Mouse (Mus musculus) stomach, postnatal 0 days (tissue): Measurements from ENCODE around the gene Sppl2a. TPM values are rescaled to one million over a fixed set of nuclear protein-coding genes. Genes with fewer than 3 reads are reported as not detected.
"Not testable (repeated sequence)": the region's sequence is repeated elsewhere in the genome, so short reads cannot be mapped to it uniquely, and the experiment has no call there.

ENCODE experiments used
- ATAC-seq: fragments of 200-750 bp; cut with Nextera tagmentation; 2 replicates; pipeline ENCODE4 v1.8.0; 2017; ENCODE audit not compliant: low FRiP score, low TSS enrichment
- DNase-seq: peaks from one replicate; pipeline ENCODE4 v3.0.0-alpha.2; 2016; ENCODE audit warnings: low spot score
- H3K27ac ChIP-seq: fragments of 300-500 bp; sonication (generic); replicated peaks from 2 replicates; pipeline ENCODE4 v1.5.1; 2014; ENCODE audit warnings: mild to moderate bottlenecking, control low read depth
- H3K27me3 ChIP-seq: fragments of 300-500 bp; sonication (generic); 2 replicates; pipeline ENCODE4 v1.6.1; 2014; ENCODE audit warnings: low read length; ENCODE audit not compliant: control insufficient read depth, insufficient read depth
- H3K36me3 ChIP-seq: fragments of 300-500 bp; sonication (generic); 2 replicates; pipeline ENCODE4 v1.6.1; 2014; ENCODE audit warnings: low read length, mixed read lengths; ENCODE audit not compliant: control insufficient read depth, insufficient read depth
- H3K4me1 ChIP-seq: fragments of 300-500 bp; sonication (generic); replicated peaks from 2 replicates; pipeline ENCODE4 v1.6.1; 2014; ENCODE audit warnings: antibody characterized with exemption; ENCODE audit not compliant: control insufficient read depth, insufficient read depth
- H3K4me2 ChIP-seq: fragments of 300-500 bp; sonication (generic); replicated peaks from 2 replicates; pipeline ENCODE4 v1.6.1; 2014; ENCODE audit warnings: low read depth, mild to moderate bottlenecking, control low read depth, moderate library complexity
- H3K4me3 ChIP-seq: fragments of 300-500 bp; sonication (generic); 2 replicates; pipeline ENCODE4 v1.5.1; 2014; ENCODE audit warnings: low read depth, low read length, control low read depth
- H3K9ac ChIP-seq: fragments of 300-500 bp; sonication (generic); 2 replicates; pipeline ENCODE4 v1.6.1; 2014; ENCODE audit warnings: mild to moderate bottlenecking, low read length, control low read depth, mixed read lengths
- H3K9me3 ChIP-seq: fragments of 300-500 bp; sonication (generic); 2 replicates; pipeline ENCODE4 v1.6.1; 2016; ENCODE audit warnings: low read length; ENCODE audit not compliant: control insufficient read depth
- CTCF ChIP-seq: IDR thresholded peaks from 2 replicates; pipeline ENCODE4 v1.5.1; 2016; ENCODE audit warnings: antibody characterized with exemption, low read depth, mild to moderate bottlenecking, moderate library complexity
- EP300 ChIP-seq: optimal IDR thresholded peaks from 2 replicates; pipeline ENCODE3; 2016; ENCODE audit warnings: antibody characterized with exemption
- WGBS: fragments of 180-500 bp; shearing (Covaris S2); extraction: QIAGEN DNeasy Blood & Tissue Kit; methylation state at CpG from one replicate; pipeline ENCODE4 v1.1.7; 2014; 5-methylcytosine and 5-hydroxymethylcytosine counted together
- polyA plus RNA-seq: library from polyadenylated mRNA; unstranded; fragments of >200 nt; fragmentation: Nextera tagmentation; extraction: Ambion mirVana; gene quantifications from 2 replicates; pipeline ENCODE4 v1.2.1, GENCODE M21; 2015

Gene Sppl2a
- polyA plus RNA-seq, 1 experiment from 2014 or later: 43.4 TPM

DNA sequence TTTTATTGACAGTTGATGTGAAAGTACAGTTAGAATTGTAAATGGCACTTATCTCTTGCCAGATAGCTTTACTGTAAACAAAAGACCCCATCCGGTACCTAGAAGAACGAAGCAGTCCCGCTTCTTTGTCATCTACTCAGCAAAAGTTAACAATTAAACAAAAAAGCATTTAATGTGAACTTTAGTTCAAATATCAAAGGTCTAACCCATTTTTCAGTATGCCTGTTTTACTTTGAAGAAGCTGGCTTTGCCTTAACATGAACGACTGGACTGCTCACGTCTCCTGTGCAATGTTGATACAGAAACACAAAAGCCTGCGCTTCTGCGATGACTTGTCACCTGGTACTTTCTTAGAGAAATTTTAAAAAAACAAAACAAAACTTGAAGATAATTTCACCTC, 40.7 kb downstream of the Sppl2a start:
- no peaks in the 10 kb centered on the region for H3K9me3 ChIP-seq
- no peak for DNase-seq

DNA sequence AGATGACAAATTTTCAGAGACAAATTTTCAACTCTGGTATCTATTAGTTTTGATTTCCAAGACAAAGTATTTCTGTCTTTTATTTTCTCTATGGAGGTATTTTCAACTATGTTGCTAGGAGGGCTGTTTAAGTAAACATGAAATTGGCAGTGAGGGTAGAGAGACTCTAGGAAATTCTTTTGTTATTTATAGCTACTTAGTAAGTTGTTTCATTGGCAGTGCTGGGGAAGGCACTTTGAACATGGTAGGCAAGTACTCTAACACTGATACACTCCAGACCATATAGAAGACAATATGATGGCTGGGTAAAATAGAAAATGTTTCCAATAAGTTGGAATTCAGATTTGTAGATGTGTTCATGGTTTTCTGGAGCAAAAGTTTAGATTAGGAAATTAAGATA, 41.3 kb downstream of the Sppl2a start:
- Histone ChIP-seq H3K9me3 (no peaks in the 10 kb centered on the region), H3K4me1 (no peaks in the 10 kb centered on the region), H3K9ac (no peak overlapping the region), H3K4me2 (no peak overlapping the region), H3K27me3 (no peaks in the 10 kb centered on the region), H3K4me3 (no peak overlapping the region), H3K36me3 (no peaks in the 10 kb centered on the region), H3K27ac (no peak overlapping the region)
- TF ChIP-seq EP300 (no peak), CTCF (no peak)
- DNase-seq (no peak), ATAC-seq (no peak)

More for the DNA sequence above, 40.7 kb downstream of the Sppl2a start:
- Histone ChIP-seq H3K36me3 (no peaks in the 10 kb centered on the region; the same call in 1 of the 2 replicates), H3K27me3 (no peaks in the 10 kb centered on the region), H3K4me3 (no peak overlapping the region), H3K27ac (no peak overlapping the region), H3K4me1 (no peaks in the 10 kb centered on the region), H3K9ac (no peak overlapping the region), H3K4me2 (no peak overlapping the region)
- TF ChIP-seq CTCF (no peak), EP300 (no peak)
- no peak for ATAC-seq
- 44% methylated on average over 7 of the region's 7 CpGs for WGBS

DNA sequence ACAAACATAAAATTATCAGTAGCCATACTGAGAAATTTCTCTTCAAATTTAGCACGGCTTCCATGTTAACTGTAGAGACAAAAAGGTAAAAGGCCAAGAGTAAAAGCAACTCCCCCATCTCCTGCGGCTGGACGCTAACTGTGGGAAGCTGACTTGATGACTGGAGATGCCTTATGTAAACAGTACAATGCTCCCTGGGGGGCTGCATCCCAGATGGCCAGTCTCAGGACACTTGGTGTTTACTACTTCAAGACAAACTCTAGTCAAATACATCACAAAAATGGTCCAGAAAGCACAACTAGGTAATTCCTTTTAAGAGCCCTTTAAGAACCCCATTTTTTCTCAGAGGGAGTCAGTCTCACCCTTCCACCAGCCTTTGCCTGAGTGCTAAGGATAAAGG, 45.9 kb downstream of the Sppl2a start:
- ATAC-seq: no peak
- 44% methylated on average over 3 of the region's 3 CpGs for WGBS
- H3K36me3 ChIP-seq: no peaks in the 10 kb centered on the region
- no peaks in the 10 kb centered on the region for H3K9me3 ChIP-seq
- no peak overlapping the region for H3K27ac ChIP-seq
- H3K4me1 ChIP-seq: no peaks in the 10 kb centered on the region
- no peak overlapping the region for H3K9ac ChIP-seq
- no peak overlapping the region for H3K4me2 ChIP-seq
- no peaks in the 10 kb centered on the region for H3K27me3 ChIP-seq
- TF ChIP-seq EP300 (no peak), CTCF (no peak)
- DNase-seq: no peak
- H3K4me3 ChIP-seq: no peak overlapping the region

DNA sequence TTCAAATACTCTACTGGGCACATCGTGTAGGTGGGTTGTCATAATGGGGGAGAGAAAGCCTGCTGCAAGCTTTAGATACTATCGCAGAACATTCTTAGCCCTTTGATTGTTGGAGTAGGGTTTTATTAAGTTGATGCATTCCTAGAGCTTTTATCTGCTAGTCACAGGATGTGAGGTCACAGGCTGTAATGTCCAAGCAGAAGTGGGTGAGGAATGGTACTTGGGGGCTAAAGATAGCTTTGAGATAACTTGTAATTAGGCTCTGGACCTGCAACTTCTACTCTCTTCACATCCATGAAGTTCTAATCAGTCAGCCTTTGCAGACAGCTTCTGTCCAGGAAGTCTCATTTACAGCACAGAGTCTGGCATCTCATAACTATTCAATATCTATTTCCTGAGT, 47.2 kb downstream of the Sppl2a start:
- 29% methylated on average over 2 of the region's 2 CpGs for WGBS
- H3K27me3 ChIP-seq: no peaks in the 10 kb centered on the region
- no peak for DNase-seq

GRCm38 (mm10) chr2:126882711-126883110, 50.3 kb downstream of the Sppl2a start:
- H3K4me3 ChIP-seq, ATAC-seq, H3K27me3 ChIP-seq, H3K9ac ChIP-seq, H3K27ac ChIP-seq, H3K9me3 ChIP-seq, H3K4me2 ChIP-seq, DNase-seq, H3K4me1 ChIP-seq, H3K36me3 ChIP-seq: not testable (repeated sequence)
- WGBS: 47% methylated on average over 2 of the region's 2 CpGs

More for the DNA sequence above, 47.2 kb downstream of the Sppl2a start:
- ATAC-seq: no peak
- TF ChIP-seq EP300 (no peak), CTCF (no peak)
- Histone ChIP-seq H3K4me2 (no peak overlapping the region), H3K9ac (no peak overlapping the region), H3K27ac (no peak overlapping the region), H3K9me3 (no peaks in the 10 kb centered on the region), H3K4me3 (no peak overlapping the region), H3K4me1 (no peaks in the 10 kb centered on the region), H3K36me3 (no peaks in the 10 kb centered on the region)

DNA sequence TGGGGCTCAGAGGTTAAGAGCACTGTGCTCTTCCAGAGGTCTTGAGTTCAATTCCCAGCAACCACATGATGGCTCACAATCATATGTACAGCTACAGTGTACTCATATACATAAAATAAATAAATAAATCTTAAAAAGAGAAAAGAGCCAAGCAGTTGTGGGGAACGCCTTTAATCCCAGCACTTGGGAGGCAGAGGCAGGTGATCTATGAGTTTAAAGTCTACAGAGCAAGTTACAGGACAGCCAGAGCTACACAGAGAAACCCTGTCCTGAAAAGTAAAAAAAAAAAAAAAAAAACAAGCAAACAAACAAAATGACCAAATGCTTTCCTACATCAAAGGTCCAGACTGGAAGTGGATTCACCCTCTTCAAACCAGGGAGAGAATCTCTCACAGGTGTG, 55.0 kb downstream of the Sppl2a start:
- 86% methylated on average over 1 of the region's 1 CpGs for WGBS
- ATAC-seq (no peak), DNase-seq (no peak)
- no peak for TF ChIP-seq CTCF
- no peak for TF ChIP-seq EP300
- Histone ChIP-seq H3K9ac (no peak overlapping the region), H3K4me2 (no peak overlapping the region), H3K36me3 (no peaks in the 10 kb centered on the region), H3K4me3 (no peak overlapping the region), H3K27ac (no peak overlapping the region), H3K27me3 (no peaks in the 10 kb centered on the region), H3K9me3 (no peaks in the 10 kb centered on the region), H3K4me1 (no peaks in the 10 kb centered on the region)
